Mouse (Mus musculus): ENCODE results near the gene Apobec4.

DNA sequence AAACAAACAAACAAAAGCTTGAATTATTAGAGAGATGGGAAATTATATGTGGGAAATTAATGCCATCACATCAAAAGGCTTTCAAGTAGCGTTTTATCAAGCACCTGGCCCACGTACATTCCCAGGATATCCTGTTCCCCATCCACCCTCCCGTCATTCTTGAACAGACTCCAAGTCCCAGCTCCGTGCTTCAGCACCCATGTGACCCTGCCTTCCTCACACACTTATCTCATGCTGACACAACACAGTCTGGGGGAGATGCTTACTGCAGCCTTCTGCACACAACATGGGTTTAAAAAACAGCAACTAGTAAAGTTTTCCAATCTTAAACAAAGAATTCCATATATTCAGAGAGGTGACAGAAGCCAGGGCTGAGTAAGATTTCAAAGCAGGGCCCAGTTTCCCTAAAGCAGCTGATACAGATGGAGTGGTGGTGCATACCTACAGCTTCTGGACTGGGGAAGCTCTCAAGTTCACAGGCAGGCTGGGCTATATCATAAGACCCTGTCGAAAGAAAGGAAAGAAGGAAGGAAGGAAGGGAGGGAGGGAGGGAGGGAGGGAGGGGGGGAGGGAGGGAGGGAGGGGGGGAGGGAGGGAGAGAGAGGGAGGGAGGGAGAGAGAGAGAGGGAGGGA lies 22.6 kb upstream of the Apobec4 start:
- TF ChIP-seq CTCF (IDR thresholded peaks at IDR 0.05; ENCODE audit: borderline replicate concordance, insufficient read depth, low read length) = no peak
- no peak for TF ChIP-seq POLR2A (IDR thresholded peaks at IDR 0.05; ENCODE audit: low read depth, low read length)
